Mouse (Mus musculus) kidney, postnatal 10 days (tissue): ENCODE data around the gene Nfasc.
A peak's percentile ranks its signal among the peaks of the same experiment; 100 is the strongest.

ENCODE experiments used
- DNase-seq: peaks from one replicate; pipeline ENCODE4 v3.0.0; 2021; ENCODE audit warnings: mixed read lengths

Nfasc gene

GRCm38 (mm10) chr1:132535541-132535940 is 206.1 kb downstream of the Nfasc start:
- no peak for DNase-seq

- DNase-seq = no peak
Measured at GRCm38 (mm10) chr1:132533840-132534239, 207.8 kb downstream of the Nfasc start.

GRCm38 (mm10) chr1:132532521-132532920 is 209.1 kb downstream of the Nfasc start:
- DNase-seq = no peak

GRCm38 (mm10) chr1:132530631-132531191 is 210.9 kb downstream of the Nfasc start:
- no peak for DNase-seq

GRCm38 (mm10) chr1:132528647-132529334 is 212.8 kb downstream of the Nfasc start:
- no peak for DNase-seq

- DNase-seq = no peak
Measured at GRCm38 (mm10) chr1:132528071-132528470, 213.5 kb downstream of the Nfasc start.

- DNase-seq = peak; percentile 76
Measured at GRCm38 (mm10) chr1:132525832-132526231, 215.8 kb downstream of the Nfasc start.

- DNase-seq = peak; percentile 41
Measured at GRCm38 (mm10) chr1:132523920-132524319, 217.7 kb downstream of the Nfasc start.

- DNase-seq = no peak
Measured at GRCm38 (mm10) chr1:132523048-132523447, 218.5 kb downstream of the Nfasc start.

- peak; percentile 83 for DNase-seq
Measured at GRCm38 (mm10) chr1:132520764-132521163, 220.8 kb downstream of the Nfasc start.

- no peak for DNase-seq
Measured at GRCm38 (mm10) chr1:132519734-132520133, 221.9 kb downstream of the Nfasc start.

- no peak for DNase-seq
Measured at GRCm38 (mm10) chr1:132518621-132519020, 223.0 kb downstream of the Nfasc start.

GRCm38 (mm10) chr1:132516776-132517175 is 224.8 kb downstream of the Nfasc start:
- no peak for DNase-seq

GRCm38 (mm10) chr1:132515339-132515738 is 226.3 kb downstream of the Nfasc start:
- DNase-seq = no peak
